ENCODE assay signal across 9 mouse cellular contexts in genomic region chr11:118417496-118417895, GRCm38 (mm10). TPM values are rescaled to one million over a fixed set of nuclear protein-coding genes. Genes with fewer than 3 reads are reported as not detected.
DNase-seq lines count a peak whose midpoint lies in the region; ATAC-seq and TF ChIP-seq lines count a peak whose summit lies in the region.
"Had no signal": no experiment of that assay in that cellular context is flagged by ENCODE, and none has a peak within 500 bp of the region (broad histone marks: within the 10 kb centered on the region; RNA-seq: fewer than 3 reads in every experiment).

No protein-coding gene starts in this region.

- H3K27me3 ChIP-seq in erythroblast, embryonic 14.5 days (ENCODE audit: control insufficient read depth), result peaks cover 2% of the 10 kb centered on the region; the same call in 1 of the 2 replicates
- no peaks in the 10 kb centered on the region for H3K27me3 ChIP-seq in lung, embryonic 15.5 days
- no peaks in the 10 kb centered on the region for H3K27me3 ChIP-seq in limb, embryonic 15.5 days
- no peaks in the 10 kb centered on the region for H3K27me3 ChIP-seq in stomach, embryonic 15.5 days (replicated peaks)

- 92% methylated on average over 9 of the region's 9 CpGs for WGBS in lung, embryonic 15.5 days
- WGBS in lung, adult 2 months, result 89% methylated on average over 9 of the region's 9 CpGs
- WGBS in limb, embryonic 15.5 days, result 93% methylated on average over 9 of the region's 9 CpGs
- WGBS in stomach, embryonic 15.5 days, result 93% methylated on average over 9 of the region's 9 CpGs

- H3K9me3 ChIP-seq in erythroblast, embryonic 14.5 days (ENCODE audit: control insufficient read depth, low read length), result no peaks in the 10 kb centered on the region
- H3K9me3 ChIP-seq in lung, embryonic 15.5 days, result no peaks in the 10 kb centered on the region
- H3K9me3 ChIP-seq in limb, embryonic 15.5 days, result no peaks in the 10 kb centered on the region
- H3K9me3 ChIP-seq in stomach, embryonic 15.5 days, result no peaks in the 10 kb centered on the region

- peak overlapping the region; percentile 76 for H3K4me2 ChIP-seq in lung, embryonic 15.5 days
- H3K4me2 ChIP-seq in limb, embryonic 15.5 days, result peak overlapping the region; percentile 82
- peak overlapping the region; percentile 81 for H3K4me2 ChIP-seq in stomach, embryonic 15.5 days

- ATAC-seq in erythroblast, adult 5-6 weeks (replicated peaks; ENCODE audit: low FRiP score, poor library complexity, severe bottlenecking), result no peak
- no peak for ATAC-seq in lung, embryonic 15.5 days (ENCODE audit: borderline replicate concordance, extremely low read depth, low FRiP score, low TSS enrichment)
- ATAC-seq in limb, embryonic 15.5 days (ENCODE audit: insufficient number of reproducible peaks, low FRiP score, low TSS enrichment, low read depth), result no peak
- ATAC-seq in stomach, embryonic 15.5 days (ENCODE audit: insufficient read depth, low FRiP score, low read depth), result no peak

- no peak for TF ChIP-seq POLR2A in lung, adult 2 months (IDR thresholded peaks at IDR 0.05; ENCODE audit: borderline replicate concordance, extremely low read depth, low read depth, low read length)

- H3K36me3 ChIP-seq in erythroblast, embryonic 14.5 days (ENCODE audit: control insufficient read depth), result peaks cover 36% of the 10 kb centered on the region
- H3K36me3 ChIP-seq in lung, embryonic 15.5 days, result peaks cover 14% of the 10 kb centered on the region
- H3K36me3 ChIP-seq in limb, embryonic 15.5 days, result peaks cover 35% of the 10 kb centered on the region
- 0 out of 2 replicates have a peak, but pooled peaks cover 10% of the 10 kb centered on the region for H3K36me3 ChIP-seq in stomach, embryonic 15.5 days

- peak overlapping the region; percentile 91 for H3K4me3 ChIP-seq in erythroblast, embryonic 14.5 days (replicated peaks)
- peak overlapping the region; percentile 80; the same call in 1 of the 2 replicates for H3K4me3 ChIP-seq in lung, embryonic 15.5 days
- H3K4me3 ChIP-seq in lung, adult 2 months (replicated peaks; ENCODE audit: extremely low read depth, low read depth, low read length), result no peak overlapping the region
- peak overlapping the region; percentile 7; the same call in 1 of the 2 replicates for H3K4me3 ChIP-seq in limb, embryonic 15.5 days
- H3K4me3 ChIP-seq in stomach, embryonic 15.5 days (replicated peaks), result peak overlapping the region; percentile 91; the same call in 1 of the 2 replicates

- peak overlapping the region; percentile 87 for H3K9ac ChIP-seq in lung, embryonic 15.5 days
- no peak overlapping the region for H3K9ac ChIP-seq in limb, embryonic 15.5 days
- H3K9ac ChIP-seq in stomach, embryonic 15.5 days, result peak overlapping the region; percentile 67

- no peak for DNase-seq in lung, adult 2 months
- DNase-seq in yolk sac, embryonic 10.5 days (ENCODE audit: low spot score), result no peak
- no peak for DNase-seq in lung, postnatal 25 days (ENCODE audit: low spot score)
- DNase-seq: retina, postnatal 1 day had no signal

- H3K4me1 ChIP-seq in erythroblast, embryonic 14.5 days (ENCODE audit: control insufficient read depth), result peaks cover 36% of the 10 kb centered on the region
- peaks cover 16% of the 10 kb centered on the region for H3K4me1 ChIP-seq in lung, embryonic 15.5 days
- H3K4me1 ChIP-seq in lung, adult 2 months (ENCODE audit: control insufficient read depth, insufficient read depth, low read length), result peaks cover 21% of the 10 kb centered on the region
- H3K4me1 ChIP-seq in limb, embryonic 15.5 days, result peaks cover 34% of the 10 kb centered on the region
- peaks cover 25% of the 10 kb centered on the region for H3K4me1 ChIP-seq in stomach, embryonic 15.5 days

- no peak overlapping the region for H3K27ac ChIP-seq in lung, embryonic 15.5 days
- no peak overlapping the region for H3K27ac ChIP-seq in limb, embryonic 15.5 days
- no peak overlapping the region for H3K27ac ChIP-seq in stomach, embryonic 15.5 days

- TF ChIP-seq CTCF in lung, adult 2 months (IDR thresholded peaks at IDR 0.05; ENCODE audit: insufficient read depth, low read length), result no peak

RNA-seq across cellular contexts. Expression of gene Cant1, which starts 1.4 kb away (rescaled TPM):
- 1.3 and 1.5 TPM in 2 replicates for polyA plus RNA-seq in erythroblast, embryonic 14.5 days (2012)
- 3.8 and 10.0 TPM in 2 replicates for total RNA-seq in erythroblast, adult 5-6 weeks (2015; ENCODE audit: low replicate concordance)
- 4.0 and 6.0 TPM in 2 replicates for total RNA-seq in erythroblast, adult 5-6 weeks (2017; ENCODE audit: low replicate concordance)
- 30.3 and 33.7 TPM in 2 replicates for polyA plus RNA-seq in lung, embryonic 15.5 days (2015; fragmentation: Nextera tagmentation; extraction: Ambion mirVana)
- 55.9 and 61.9 TPM in 2 replicates for polyA plus RNA-seq in lung, adult 2 months (2012; rRNA removed)
- 29.3 and 30.6 TPM in 2 replicates for polyA plus RNA-seq in limb, embryonic 15.5 days (2015; fragmentation: Nextera tagmentation; extraction: Ambion mirVana)
- 30.7 and 32.1 TPM in 2 replicates for polyA plus RNA-seq in stomach, embryonic 15.5 days (2015; fragmentation: Nextera tagmentation; extraction: Ambion mirVana)

RNA-seq across cellular contexts. Expression of gene C1qtnf1, which starts 10.5 kb away (rescaled TPM):
- polyA plus RNA-seq in erythroblast, embryonic 14.5 days (2012), result not detected in 2 replicates
- total RNA-seq in erythroblast, adult 5-6 weeks (2015; ENCODE audit: low replicate concordance), result not detected in 2 replicates
- not detected in 2 replicates for total RNA-seq in erythroblast, adult 5-6 weeks (2017; ENCODE audit: low replicate concordance)
- 6.9 and 7.6 TPM in 2 replicates for polyA plus RNA-seq in lung, embryonic 15.5 days (2015; fragmentation: Nextera tagmentation; extraction: Ambion mirVana)
- 17.9 and 21.8 TPM in 2 replicates for polyA plus RNA-seq in lung, adult 2 months (2012; rRNA removed)
- 12.1 and 14.8 TPM in 2 replicates for polyA plus RNA-seq in limb, embryonic 15.5 days (2015; fragmentation: Nextera tagmentation; extraction: Ambion mirVana)
- polyA plus RNA-seq in stomach, embryonic 15.5 days (2015; fragmentation: Nextera tagmentation; extraction: Ambion mirVana), result 6.8 and 8.3 TPM in 2 replicates

RNA-seq across cellular contexts. Expression of gene Lgals3bp, which starts 15.6 kb away (rescaled TPM):
- polyA plus RNA-seq in erythroblast, embryonic 14.5 days (2012), result 0.08 and 0.23 TPM in 2 replicates
- total RNA-seq in erythroblast, adult 5-6 weeks (2015; ENCODE audit: low replicate concordance), result 54.5 and 58.0 TPM in 2 replicates
- total RNA-seq in erythroblast, adult 5-6 weeks (2017; ENCODE audit: low replicate concordance), result 7.7 and 18.0 TPM in 2 replicates
- polyA plus RNA-seq in lung, embryonic 15.5 days (2015; fragmentation: Nextera tagmentation; extraction: Ambion mirVana), result 4.9 and 6.9 TPM in 2 replicates
- polyA plus RNA-seq in lung, adult 2 months (2012; rRNA removed), result 259 and 311 TPM in 2 replicates
- polyA plus RNA-seq in limb, embryonic 15.5 days (2015; fragmentation: Nextera tagmentation; extraction: Ambion mirVana), result 8.0 and 11.5 TPM in 2 replicates
- polyA plus RNA-seq in stomach, embryonic 15.5 days (2015; fragmentation: Nextera tagmentation; extraction: Ambion mirVana), result 67.4 and 81.5 TPM in 2 replicates

RNA-seq across cellular contexts. Expression of gene Engase, which starts 59.1 kb away (rescaled TPM):
- polyA plus RNA-seq in erythroblast, embryonic 14.5 days (2012), result 0.73 and 0.91 TPM in 2 replicates
- 0.63 and 2.1 TPM in 2 replicates for total RNA-seq in erythroblast, adult 5-6 weeks (2015; ENCODE audit: low replicate concordance)
- total RNA-seq in erythroblast, adult 5-6 weeks (2017; ENCODE audit: low replicate concordance), result 0.84 and 0.85 TPM in 2 replicates
- 6.0 and 7.3 TPM in 2 replicates for polyA plus RNA-seq in lung, embryonic 15.5 days (2015; fragmentation: Nextera tagmentation; extraction: Ambion mirVana)
- 12.9 and 17.0 TPM in 2 replicates for polyA plus RNA-seq in lung, adult 2 months (2012; rRNA removed)
- polyA plus RNA-seq in limb, embryonic 15.5 days (2015; fragmentation: Nextera tagmentation; extraction: Ambion mirVana), result 6.1 and 6.6 TPM in 2 replicates
- polyA plus RNA-seq in stomach, embryonic 15.5 days (2015; fragmentation: Nextera tagmentation; extraction: Ambion mirVana), result 10.1 and 11.5 TPM in 2 replicates

Comparison
In these comparisons a context has a peak if more than half of its experiments do, and no peak if none do; other contexts are left out.
1. RNA of gene Cant1, which starts 1.4 kb away (polyA plus RNA-seq): 55.9 to 61.9 TPM in lung, adult 2 months, 30.3 to 33.7 TPM in lung, embryonic 15.5 days, 30.7 to 32.1 TPM in stomach, embryonic 15.5 days and 29.3 to 30.6 TPM in limb, embryonic 15.5 days; 1.3 to 1.5 TPM in erythroblast, embryonic 14.5 days; every median in the first group is over 10 times any median in the second.
2. Peak in every context shown above with its lines, with median percentiles within 50 percentile points of each other: H3K4me2 ChIP-seq.